Mouse (Mus musculus): ENCODE data around the gene Enpp1.
"Not testable (repeated sequence)": the region's sequence is repeated elsewhere in the genome, so short reads cannot be mapped to it uniquely, and the experiment has no call there.

The Enpp1 gene

DNA sequence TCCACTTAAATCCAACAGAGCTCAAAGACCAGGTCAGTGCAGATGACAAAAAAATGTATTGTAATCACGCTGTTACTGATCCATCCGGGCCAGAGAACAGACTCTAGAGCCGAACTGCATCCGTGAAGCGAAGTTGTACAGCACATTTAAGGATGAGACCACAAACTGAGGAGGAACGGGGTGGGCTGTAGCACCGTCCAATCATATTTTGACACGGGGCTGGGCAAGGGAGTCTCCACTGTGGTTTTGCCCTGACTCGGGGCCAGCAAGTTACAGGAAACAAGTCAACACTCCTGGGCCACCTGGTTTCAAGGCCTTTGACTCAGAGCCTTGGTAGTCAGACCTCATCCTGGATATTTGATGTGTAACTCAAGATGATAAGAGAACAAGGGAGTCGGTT, 76.1 kb downstream of the Enpp1 start:
- DNase-seq, result no peak

- no peak for DNase-seq
These were observed 76.6 kb downstream of the Enpp1 start for GRCm38 (mm10) chr10:24635331-24635815.

DNA sequence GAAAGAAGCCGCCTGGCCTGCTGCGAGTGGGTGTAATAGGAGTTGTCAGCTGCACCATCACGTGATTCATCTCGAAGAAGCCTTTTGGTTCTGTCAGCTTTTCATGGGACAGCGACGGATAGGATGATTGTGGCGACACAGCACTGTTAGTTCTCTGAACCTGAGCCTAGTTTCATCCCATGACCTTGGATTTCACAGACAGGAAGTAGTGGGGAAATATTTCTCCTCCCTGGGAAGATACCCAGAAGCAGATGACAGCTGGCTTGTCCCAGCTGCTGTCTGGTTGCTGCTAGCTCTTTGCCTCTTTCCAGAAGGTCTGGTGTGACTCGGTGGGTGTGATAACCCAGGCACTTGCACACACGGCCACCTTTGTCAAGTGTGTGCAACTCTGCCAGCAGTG, 77.7 kb downstream of the Enpp1 start:
- no peak for DNase-seq

DNA sequence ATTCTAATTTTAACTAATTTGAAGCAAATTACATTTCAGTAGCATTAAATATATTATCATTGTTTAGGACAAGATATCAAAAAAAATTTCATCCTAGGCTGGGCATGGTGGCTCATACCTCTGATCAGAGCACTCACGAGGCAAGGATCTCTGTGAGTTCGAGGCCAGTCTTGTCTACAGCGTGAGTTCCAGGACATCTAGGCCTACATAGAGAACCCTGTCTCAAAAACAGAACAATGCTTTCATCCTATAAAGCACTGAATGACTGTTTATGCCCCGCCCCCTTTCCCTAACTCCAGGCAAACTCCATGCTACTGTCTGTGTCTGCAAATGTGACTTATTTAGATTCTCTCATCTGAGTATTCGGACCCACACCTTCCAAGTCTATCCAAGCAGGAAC, 80.8 kb downstream of the Enpp1 start:
- no peak for DNase-seq

DNA sequence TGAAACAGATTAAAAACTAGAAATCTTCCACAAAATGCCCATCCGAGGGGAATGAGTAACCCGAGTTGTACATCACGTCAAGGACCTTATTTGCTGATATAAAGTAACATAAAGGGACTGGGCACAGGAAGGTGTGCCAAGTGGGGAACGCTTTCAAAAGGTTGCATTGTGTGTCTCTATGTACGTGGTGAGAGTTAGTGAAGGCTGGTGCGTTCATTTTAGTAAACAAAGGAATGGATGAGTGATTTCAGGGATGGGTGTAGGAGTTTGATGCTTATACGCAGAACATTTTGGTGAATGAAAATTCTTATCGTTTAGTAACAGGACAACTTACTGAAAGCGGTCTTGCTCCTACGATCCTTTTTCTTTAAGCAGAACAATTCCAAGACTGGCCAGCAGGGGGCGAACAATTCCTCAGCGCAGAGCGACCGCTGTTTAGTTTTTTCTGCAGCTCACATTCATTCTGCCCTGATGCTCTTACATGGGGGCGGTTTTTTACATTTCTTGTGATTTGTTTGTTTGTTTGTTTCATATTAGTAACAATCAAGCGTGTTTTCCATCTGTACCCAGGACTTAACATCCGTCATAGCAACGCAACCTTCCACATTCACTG, 81.4 kb downstream of the Enpp1 start:
- peak; percentile 68 for DNase-seq

- no peak for DNase-seq
These were observed 82.8 kb downstream of the Enpp1 start for GRCm38 (mm10) chr10:24629086-24629720.

DNA sequence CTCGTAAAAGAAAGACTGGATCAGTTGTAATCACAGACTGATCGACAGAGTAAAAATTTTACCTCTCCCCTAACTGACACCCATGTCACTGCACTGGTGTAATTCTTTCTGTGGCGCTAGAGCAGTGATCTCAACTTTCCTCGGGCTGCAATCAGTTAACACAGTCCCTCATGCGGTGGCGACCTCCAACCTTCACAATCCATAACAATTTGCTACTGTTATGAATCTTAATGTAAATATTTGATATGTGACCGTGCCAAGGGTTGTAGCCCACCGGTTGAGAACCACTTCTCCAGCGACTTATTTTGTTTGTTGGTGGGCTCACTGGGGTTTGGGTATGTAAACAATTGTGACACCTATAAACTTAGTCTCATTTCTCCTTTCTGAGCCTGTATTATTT, 83.5 kb downstream of the Enpp1 start:
- no peak for DNase-seq

DNA sequence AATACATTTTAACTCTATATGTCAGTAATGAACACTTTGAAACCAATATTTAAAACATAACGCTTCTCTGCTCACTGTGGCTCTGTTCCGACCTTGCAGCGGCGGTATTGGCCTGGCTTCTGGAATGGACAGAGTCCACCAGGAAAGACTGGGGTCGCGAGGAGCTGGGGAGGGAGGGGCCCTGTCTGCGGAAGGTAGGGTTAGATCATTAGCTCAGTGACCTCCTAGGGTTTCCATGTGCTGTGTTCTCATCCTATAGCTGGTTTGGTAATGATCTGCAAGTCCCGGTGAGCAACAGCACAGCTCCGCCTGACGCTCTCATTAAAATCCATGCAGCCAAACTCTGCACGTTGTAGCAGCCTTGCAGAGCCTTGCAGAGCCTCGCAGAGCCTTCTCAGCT, 84.7 kb downstream of the Enpp1 start:
- DNase-seq, result no peak

GRCm38 (mm10) chr10:24625060-24625701, 86.8 kb downstream of the Enpp1 start:
- DNase-seq, result peak; percentile 78

GRCm38 (mm10) chr10:24622586-24622985, 89.4 kb downstream of the Enpp1 start:
- DNase-seq, result peak; percentile 34

DNA sequence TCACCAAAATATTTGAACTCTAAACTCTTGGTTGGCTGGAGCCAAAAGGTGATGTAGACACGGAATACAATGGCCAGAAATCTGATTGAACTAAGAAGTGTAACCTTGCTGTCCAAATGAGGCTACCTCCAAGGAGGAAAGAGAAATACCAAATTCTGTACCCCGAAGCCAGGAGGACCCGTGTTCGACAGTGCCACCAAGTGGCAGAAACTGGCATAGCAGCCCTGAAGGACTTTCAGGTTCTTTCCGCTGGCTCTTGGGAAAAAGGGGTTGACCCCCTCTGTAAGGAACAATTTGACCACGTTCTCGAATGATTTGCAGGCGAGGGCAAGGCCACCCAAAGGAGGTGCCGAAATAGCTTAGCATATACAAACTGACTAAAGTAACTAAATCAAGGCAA, 90.4 kb downstream of the Enpp1 start:
- peak; percentile 18 for DNase-seq

DNA sequence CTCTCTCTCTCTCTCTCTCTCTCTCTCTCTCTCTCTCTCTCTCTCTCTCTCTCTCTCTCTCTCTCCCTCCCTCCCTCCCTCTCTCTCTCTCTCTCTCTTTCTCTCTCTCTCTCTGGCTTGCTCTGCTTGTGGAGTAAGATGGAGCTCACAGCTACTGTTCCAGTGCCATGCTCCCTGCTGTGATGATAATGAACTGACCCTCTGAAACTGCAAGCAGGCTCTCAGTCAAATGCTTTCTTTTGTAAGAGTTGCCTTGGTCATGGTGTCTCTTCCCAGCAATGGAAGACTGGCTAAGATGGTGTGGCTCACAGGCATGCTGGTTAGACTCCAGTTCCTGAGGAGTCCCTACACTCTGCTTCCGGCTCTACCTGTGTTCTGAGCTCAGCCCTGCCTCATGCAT, 95.4 kb downstream of the Enpp1 start:
- not testable (repeated sequence) for DNase-seq

- no peak for DNase-seq
These were observed 96.2 kb downstream of the Enpp1 start for GRCm38 (mm10) chr10:24615799-24616198.

- DNase-seq, result no peak
These were observed 97.2 kb downstream of the Enpp1 start for GRCm38 (mm10) chr10:24614726-24615125.

- DNase-seq, result no peak
These were observed 102.2 kb downstream of the Enpp1 start for GRCm38 (mm10) chr10:24609766-24610165.

DNA sequence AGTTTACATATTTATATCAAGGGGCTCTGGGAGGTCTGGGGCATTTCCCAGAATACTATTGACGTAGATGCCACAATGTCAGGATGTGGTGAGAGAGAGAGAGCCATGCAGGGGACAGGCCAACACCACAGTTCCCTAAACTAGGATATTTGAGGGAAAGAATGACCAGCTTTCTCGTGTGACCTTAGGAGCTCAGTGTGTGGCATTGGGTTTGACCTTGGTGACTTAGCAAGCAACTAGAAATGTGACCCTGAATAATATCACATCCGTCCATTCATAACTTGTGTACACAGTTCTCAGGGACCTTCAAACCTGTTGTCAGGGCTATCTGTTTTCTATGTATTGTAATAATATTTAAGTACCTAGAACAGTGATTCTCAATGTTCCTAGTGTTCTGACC, 102.8 kb downstream of the Enpp1 start:
- DNase-seq, result no peak

DNA sequence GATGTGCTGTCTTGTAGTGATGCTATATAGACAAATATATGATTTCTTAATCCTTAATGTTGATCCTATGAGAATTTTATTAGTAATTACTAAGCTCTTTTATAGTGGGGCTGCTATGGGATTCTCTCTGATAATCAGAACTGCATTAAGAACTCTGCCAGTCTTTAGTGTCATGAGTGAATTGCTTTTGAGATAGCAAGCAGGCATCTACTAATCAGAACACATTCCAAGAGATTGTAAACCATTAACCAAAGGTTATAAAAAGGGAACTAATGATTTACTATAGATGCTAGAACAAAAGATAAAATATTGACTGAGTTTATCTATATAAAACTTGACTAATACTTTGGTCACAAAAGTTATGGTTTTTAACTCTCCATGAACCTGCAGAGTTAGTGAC, 108.2 kb downstream of the Enpp1 start:
- no peak for DNase-seq

GRCm38 (mm10) chr10:24603035-24603434, 108.9 kb downstream of the Enpp1 start:
- DNase-seq, result no peak

- no peak for DNase-seq
These were observed 112.2 kb downstream of the Enpp1 start for GRCm38 (mm10) chr10:24599802-24600201.

DNA sequence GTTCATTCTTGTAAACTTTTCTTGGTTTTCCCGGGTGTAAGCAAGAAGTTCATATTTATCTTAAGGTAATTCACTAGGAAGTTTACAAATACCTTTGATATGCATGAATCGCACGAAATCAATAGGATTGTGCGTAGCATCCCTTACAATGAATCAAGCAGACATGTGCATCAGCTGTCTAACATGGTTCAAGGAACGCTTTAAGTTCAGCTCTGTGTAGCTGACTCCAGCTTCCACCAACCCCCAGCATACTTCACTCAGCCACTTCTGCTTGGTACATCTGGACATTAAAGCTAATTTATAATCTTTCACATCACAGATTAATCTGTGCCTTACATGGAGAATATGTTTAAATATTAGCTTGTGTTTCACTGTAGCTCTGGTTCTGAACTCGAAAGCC, 113.3 kb downstream of the Enpp1 start:
- no peak for DNase-seq

GRCm38 (mm10) chr10:24597789-24598188, 114.2 kb downstream of the Enpp1 start:
- no peak for DNase-seq

- no peak for DNase-seq
These were observed 115.1 kb downstream of the Enpp1 start for GRCm38 (mm10) chr10:24596869-24597339.

DNA sequence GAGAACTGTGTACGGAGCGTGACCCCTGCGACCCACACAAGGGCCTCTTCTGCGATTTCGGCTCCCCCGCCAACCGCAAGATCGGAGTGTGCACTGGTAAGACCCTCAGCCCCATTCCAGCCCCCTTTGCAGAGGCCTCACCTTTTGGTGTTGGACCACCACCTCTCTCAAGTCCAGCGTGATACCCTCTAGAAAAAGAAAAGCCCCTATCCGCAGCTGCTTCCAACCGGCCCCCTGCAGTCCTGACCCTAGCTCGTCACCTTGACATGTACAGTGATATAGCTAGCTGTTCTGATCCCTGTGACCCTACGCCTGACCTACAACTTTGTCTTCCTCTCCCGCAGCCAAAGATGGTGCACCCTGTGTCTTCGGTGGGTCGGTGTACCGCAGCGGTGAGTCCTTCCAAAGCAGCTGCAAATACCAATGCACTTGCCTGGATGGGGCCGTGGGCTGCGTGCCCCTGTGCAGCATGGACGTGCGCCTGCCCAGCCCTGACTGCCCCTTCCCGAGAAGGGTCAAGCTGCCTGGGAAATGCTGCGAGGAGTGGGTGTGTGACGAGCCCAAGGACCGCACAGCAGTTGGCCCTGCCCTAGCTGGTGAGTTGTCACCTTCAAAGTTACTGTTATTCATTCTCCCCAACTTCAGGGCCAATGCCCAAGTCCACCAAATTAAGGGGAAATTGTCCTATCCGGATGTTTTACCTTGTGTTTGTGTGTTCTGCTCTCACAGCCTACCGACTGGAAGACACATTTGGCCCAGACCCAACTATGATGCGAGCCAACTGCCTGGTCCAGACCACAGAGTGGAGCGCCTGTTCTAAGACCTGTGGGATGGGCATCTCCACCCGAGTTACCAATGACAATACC, 115.7 kb downstream of the Enpp1 start:
- DNase-seq, result no peak
